ENCODE assay signal across 7 mouse cellular contexts in the genomic region with DNA sequence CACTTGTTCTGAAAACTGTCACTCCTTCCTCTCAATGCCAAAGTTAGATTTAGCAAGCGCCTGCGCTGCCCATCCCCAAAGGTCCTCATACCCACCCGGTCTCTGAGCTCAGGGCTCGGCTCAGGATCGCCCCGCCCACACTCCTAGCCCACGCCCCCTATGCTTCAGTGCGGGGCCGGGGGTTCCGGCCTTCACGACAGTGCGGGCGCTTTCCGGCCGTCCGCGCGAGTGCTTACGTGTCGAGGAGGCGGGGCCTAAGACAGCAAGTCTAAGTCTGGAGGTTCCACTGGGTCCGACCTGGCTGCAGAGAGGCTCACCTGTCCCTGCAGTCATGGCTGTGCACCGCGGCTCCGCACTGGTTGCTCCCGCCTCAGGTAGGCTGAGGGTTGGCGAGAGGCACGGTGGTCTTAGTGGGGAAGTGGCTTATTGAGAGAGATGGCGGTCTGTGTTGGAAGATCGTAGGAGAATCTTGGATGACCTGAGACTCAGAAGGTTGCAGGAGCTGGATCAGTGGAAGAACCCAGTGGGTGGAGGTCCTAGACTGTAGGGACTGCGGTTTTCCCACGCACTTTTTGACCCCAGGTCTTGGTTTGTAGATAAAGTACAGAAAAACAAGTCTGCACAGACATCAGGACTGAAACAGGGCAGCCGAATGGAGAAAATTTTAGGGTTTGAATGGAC. TPM values are rescaled to one million over a fixed set of nuclear protein-coding genes. Genes with fewer than 3 reads are reported as not detected.
DNase-seq lines count a peak whose midpoint lies in the region; ATAC-seq lines count a peak whose summit lies in the region.

A gene (plus strand): TSS at position 233 of the 681 bp plus-strand sequence.

- peak; percentile 96 for ATAC-seq in intestine, embryonic 16.5 days
- ATAC-seq in midbrain, embryonic 11.5 days (ENCODE audit: low FRiP score): peak; percentile 97

- intact Hi-C loops in gastrocnemius, postnatal 36 days (cut with DNase I): no loop called here
- intact Hi-C loops in left cerebral cortex, postnatal 36 days (cut with DNase I): no loop called here

- H3K4me3 ChIP-seq in intestine, embryonic 16.5 days (ENCODE audit: low read length): peak within 1 kb of the TSS; percentile 69
- H3K4me3 ChIP-seq in midbrain, embryonic 11.5 days (ENCODE audit: low read depth, low read length): peak within 1 kb of the TSS; percentile 79

- peak within 1 kb of the TSS; percentile 80 for H3K9ac ChIP-seq in intestine, embryonic 16.5 days (ENCODE audit: low read depth, low read length)
- H3K9ac ChIP-seq in midbrain, embryonic 11.5 days (ENCODE audit: low read length): peak within 1 kb of the TSS; percentile 79

- H3K27ac ChIP-seq in intestine, embryonic 16.5 days (ENCODE audit: low read length): peak within 1 kb of the TSS; percentile 35
- H3K27ac ChIP-seq in midbrain, embryonic 11.5 days (ENCODE audit: low read depth, low read length): 0 out of 2 replicates have a peak within 1 kb of the TSS, but pooled peaks have one; percentile 1

- 1% methylated on average over 33 of the region's 33 CpGs for WGBS in intestine, embryonic 16.5 days
- 2% methylated on average over 33 of the region's 33 CpGs for WGBS in midbrain, embryonic 11.5 days

- DNase-seq in adrenal gland, adult 18-20 months (ENCODE audit: low spot score in 2 of 2): peak; percentile 92 to 93
- peak; percentile 99 for DNase-seq in embryo, embryonic 11 days
- DNase-seq in gastrocnemius, postnatal 36 days: peak; percentile 88 to 94
- DNase-seq in left cerebral cortex, postnatal 36 days (ENCODE audit: low spot score in 2 of 2): peak; percentile 91
- DNase-seq in midbrain, embryonic 11.5 days (ENCODE audit: low spot score, missing footprints): peak; percentile 99
- DNase-seq in skeletal muscle tissue, adult 2 months (ENCODE audit: low read depth, low spot score): peak; percentile 91

- H3K27me3 ChIP-seq in intestine, embryonic 16.5 days (replicated peaks; ENCODE audit: control insufficient read depth, insufficient read depth, low read length): no peaks in the 10 kb centered on the region
- H3K27me3 ChIP-seq in midbrain, embryonic 11.5 days (ENCODE audit: control insufficient read depth, insufficient read depth, low read length): no peaks in the 10 kb centered on the region

- H3K36me3 ChIP-seq in intestine, embryonic 16.5 days (ENCODE audit: control insufficient read depth, insufficient read depth, low read length): no peaks in the 10 kb centered on the region
- H3K36me3 ChIP-seq in midbrain, embryonic 11.5 days (ENCODE audit: control insufficient read depth, insufficient read depth, low read length): peaks cover 7% of the 10 kb centered on the region; the same call in 1 of the 2 replicates

- peaks cover 14% of the 10 kb centered on the region for H3K4me1 ChIP-seq in intestine, embryonic 16.5 days (ENCODE audit: control insufficient read depth, insufficient read depth, low read length)
- H3K4me1 ChIP-seq in midbrain, embryonic 11.5 days (ENCODE audit: control insufficient read depth, insufficient read depth, low read length): peaks cover 5% of the 10 kb centered on the region

- H3K9me3 ChIP-seq in intestine, embryonic 16.5 days (ENCODE audit: control insufficient read depth, low read length): no peaks in the 10 kb centered on the region
- H3K9me3 ChIP-seq in midbrain, embryonic 11.5 days (ENCODE audit: control insufficient read depth, low read length): no peaks in the 10 kb centered on the region

- peak within 1 kb of the TSS; percentile 69 for H3K4me2 ChIP-seq in intestine, embryonic 16.5 days (ENCODE audit: low read depth, low read length)
- peak within 1 kb of the TSS; percentile 72 for H3K4me2 ChIP-seq in midbrain, embryonic 11.5 days

RNA-seq across cellular contexts. Expression of the gene that starts here (rescaled TPM):
- total RNA-seq in adrenal gland, adult 18-20 months (2021): 10 to 100 TPM; 48.6 to 59.5 TPM
- total RNA-seq in gastrocnemius, postnatal 36 days (2021): 10 to 100 TPM; 12.6 to 13.4 TPM
- polyA plus RNA-seq in intestine, embryonic 16.5 days (2015; fragmentation: Nextera tagmentation; extraction: Ambion mirVana): 20.3 and 23.7 TPM in 2 replicates
- total RNA-seq in left cerebral cortex, postnatal 36 days (2021): 10 to 100 TPM; 21.7 to 27.0 TPM
- polyA plus RNA-seq in midbrain, embryonic 11.5 days (2014; fragmentation: Nextera tagmentation; extraction: Ambion mirVana): 9.4 and 12.2 TPM in 2 replicates

Comparison
In these comparisons a context has a peak if more than half of its experiments do, and no peak if none do; other contexts are left out.
1. Peak in every context shown above with its lines: DNase-seq, ATAC-seq, H3K4me3 ChIP-seq and H3K27ac ChIP-seq.